Mouse (Mus musculus): ENCODE measurements around the gene Olfr750. TPM values are rescaled to one million over a fixed set of nuclear protein-coding genes. Genes with fewer than 3 reads are reported as not detected.

Olfr750 gene
- polyA plus RNA-seq, 1 experiment from 2014 or later = not detected

DNA sequence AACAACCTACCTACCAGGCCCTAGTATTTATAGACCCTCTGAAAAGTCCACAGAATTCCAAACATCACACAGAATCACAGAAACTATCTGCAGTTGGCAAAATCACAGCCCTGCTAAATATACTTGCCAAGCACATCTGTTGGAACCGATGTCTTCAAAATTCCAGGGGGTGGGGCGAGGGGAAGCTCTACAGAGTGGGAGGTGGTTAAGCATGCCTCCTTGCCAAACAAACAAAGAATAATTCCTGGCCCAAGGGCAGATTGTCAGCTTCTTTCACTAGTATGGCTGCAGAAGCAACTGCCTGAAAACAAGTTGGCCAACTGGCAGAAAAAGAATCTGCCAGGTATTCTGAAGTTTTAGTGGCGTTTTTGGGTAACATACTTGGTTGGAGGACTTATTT lies 57.0 kb downstream of the Olfr750 start:
- no peaks in the 10 kb centered on the region for H3K4me1 ChIP-seq (ENCODE audit: control insufficient read depth, insufficient read depth, low read length)
- H3K4me3 ChIP-seq (ENCODE audit: low read depth, low read length) = no peak overlapping the region
- H3K9ac ChIP-seq (replicated peaks; ENCODE audit: low read depth, low read length) = no peak overlapping the region
- 78% methylated on average over 3 of the region's 3 CpGs for WGBS
- no peak overlapping the region for H3K4me2 ChIP-seq (ENCODE audit: low read depth, low read length)
- H3K9me3 ChIP-seq (ENCODE audit: control insufficient read depth, low read length) = no peaks in the 10 kb centered on the region
- no peak for ATAC-seq (ENCODE audit: low read depth)
- no peak overlapping the region for H3K27ac ChIP-seq (ENCODE audit: low read depth, low read length)
- H3K36me3 ChIP-seq (ENCODE audit: control insufficient read depth, insufficient read depth, low read length) = no peaks in the 10 kb centered on the region
- H3K27me3 ChIP-seq (ENCODE audit: control insufficient read depth, insufficient read depth, low read length) = no peaks in the 10 kb centered on the region

Other genes starting within 250 kb of the Olfr750 start
- 3.1 and 6.1 TPM in 2 replicates for gene Tep1, start 203.9 kb downstream of the Olfr750 start, polyA plus RNA-seq (2014; fragmentation: Nextera tagmentation; extraction: Ambion mirVana)
- 1.8 and 2.5 TPM in 2 replicates for gene Klhl33, start 176.9 kb downstream of the Olfr750 start, polyA plus RNA-seq (2014; fragmentation: Nextera tagmentation; extraction: Ambion mirVana)
- gene Osgep, start 149.5 kb downstream of the Olfr750 start, polyA plus RNA-seq (2014; fragmentation: Nextera tagmentation; extraction: Ambion mirVana) = 110 TPM in 2 replicates
- gene Apex1, start 149.5 kb downstream of the Olfr750 start, polyA plus RNA-seq (2014; fragmentation: Nextera tagmentation; extraction: Ambion mirVana) = 166 and 180 TPM in 2 replicates
- 68.4 and 98.6 TPM in 2 replicates for gene Pip4p1, start 143.6 kb downstream of the Olfr750 start, polyA plus RNA-seq (2014; fragmentation: Nextera tagmentation; extraction: Ambion mirVana)
- gene Pnp, start 143.4 kb downstream of the Olfr750 start, polyA plus RNA-seq (2014; fragmentation: Nextera tagmentation; extraction: Ambion mirVana) = 15.4 and 22.8 TPM in 2 replicates
- gene Gm49342, start 129.9 kb downstream of the Olfr750 start, polyA plus RNA-seq (2014; fragmentation: Nextera tagmentation; extraction: Ambion mirVana) = not detected in 2 replicates
- 0.46 and 0.51 TPM in 2 replicates for gene Pnp2, start 118.4 kb downstream of the Olfr750 start, polyA plus RNA-seq (2014; fragmentation: Nextera tagmentation; extraction: Ambion mirVana)
- gene Rnase10, start 66.7 kb downstream of the Olfr750 start, polyA plus RNA-seq (2014; fragmentation: Nextera tagmentation; extraction: Ambion mirVana) = 0.17 TPM in 1 of 2 replicates, not detected in the other
- not detected in 2 replicates for gene Rnase9, start 32.6 kb downstream of the Olfr750 start, polyA plus RNA-seq (2014; fragmentation: Nextera tagmentation; extraction: Ambion mirVana)
- gene Rnase11, start 24.3 kb downstream of the Olfr750 start, polyA plus RNA-seq (2014; fragmentation: Nextera tagmentation; extraction: Ambion mirVana) = not detected in 2 replicates
- gene Rnase12, start 16.8 kb downstream of the Olfr750 start, polyA plus RNA-seq (2014; fragmentation: Nextera tagmentation; extraction: Ambion mirVana) = not detected in 2 replicates
- gene Rnase4, start 16.6 kb upstream of the Olfr750 start, polyA plus RNA-seq (2014; fragmentation: Nextera tagmentation; extraction: Ambion mirVana) = 12.2 and 17.6 TPM in 2 replicates
- gene Ang, start 16.7 kb upstream of the Olfr750 start, polyA plus RNA-seq (2014; fragmentation: Nextera tagmentation; extraction: Ambion mirVana) = 2.7 and 2.9 TPM in 2 replicates
- gene Eddm3b, start 40.0 kb upstream of the Olfr750 start, polyA plus RNA-seq (2014; fragmentation: Nextera tagmentation; extraction: Ambion mirVana) = not detected in 2 replicates
- 0.50 TPM in 1 of 2 replicates, not detected in the other for gene Rnase6, start 49.5 kb upstream of the Olfr750 start, polyA plus RNA-seq (2014; fragmentation: Nextera tagmentation; extraction: Ambion mirVana)
- 1.1 and 1.2 TPM in 2 replicates for gene Rnase1, start 72.3 kb upstream of the Olfr750 start, polyA plus RNA-seq (2014; fragmentation: Nextera tagmentation; extraction: Ambion mirVana)
- not detected in 2 replicates for gene Rnase2b, start 87.8 kb upstream of the Olfr750 start, polyA plus RNA-seq (2014; fragmentation: Nextera tagmentation; extraction: Ambion mirVana)
- not detected in 2 replicates for gene Ang2, start 124.7 kb upstream of the Olfr750 start, polyA plus RNA-seq (2014; fragmentation: Nextera tagmentation; extraction: Ambion mirVana)
- gene Ear14, start 129.0 kb upstream of the Olfr750 start, polyA plus RNA-seq (2014; fragmentation: Nextera tagmentation; extraction: Ambion mirVana) = not detected in 2 replicates
- not detected in 2 replicates for gene Rnase2a, start 181.7 kb upstream of the Olfr750 start, polyA plus RNA-seq (2014; fragmentation: Nextera tagmentation; extraction: Ambion mirVana)